Mouse (Mus musculus): ENCODE measurements around the gene Ebf1. TPM values are rescaled to one million over a fixed set of nuclear protein-coding genes. Genes with fewer than 3 reads are reported as not detected.

Ebf1 gene
- polyA plus RNA-seq, 1 experiment from 2014 or later: 13.3 TPM

- no peak for ATAC-seq (ENCODE audit: insufficient number of reproducible peaks, insufficient read depth, low FRiP score, low read depth)
- 82% methylated on average over 7 of the region's 7 CpGs for WGBS
- Histone ChIP-seq H3K27ac (ENCODE audit: low read length) (no peak overlapping the region), H3K36me3 (ENCODE audit: control insufficient read depth, insufficient read depth, low read length) (no peaks in the 10 kb centered on the region), H3K4me1 (ENCODE audit: control insufficient read depth, insufficient read depth, low read length) (no peaks in the 10 kb centered on the region), H3K4me2 (replicated peaks; ENCODE audit: low read depth, low read length) (no peak overlapping the region), H3K9me3 (ENCODE audit: control insufficient read depth, low read depth, low read length) (no peaks in the 10 kb centered on the region), H3K4me3 (ENCODE audit: low read depth, low read length) (no peak overlapping the region), H3K9ac (replicated peaks; ENCODE audit: low read depth, low read length) (no peak overlapping the region), H3K27me3 (ENCODE audit: control insufficient read depth, insufficient read depth, low read length) (no peaks in the 10 kb centered on the region)
These were observed 270.6 kb downstream of the Ebf1 start for GRCm38 (mm10) chr11:44887691-44888090.

- Histone ChIP-seq H3K4me2 (replicated peaks; ENCODE audit: low read depth, low read length) (no peak overlapping the region), H3K27me3 (ENCODE audit: control insufficient read depth, insufficient read depth, low read length) (no peaks in the 10 kb centered on the region), H3K9me3 (ENCODE audit: control insufficient read depth, low read depth, low read length) (no peaks in the 10 kb centered on the region), H3K4me3 (ENCODE audit: low read depth, low read length) (no peak overlapping the region), H3K27ac (ENCODE audit: low read length) (no peak overlapping the region), H3K4me1 (ENCODE audit: control insufficient read depth, insufficient read depth, low read length) (no peaks in the 10 kb centered on the region), H3K9ac (replicated peaks; ENCODE audit: low read depth, low read length) (no peak overlapping the region), H3K36me3 (ENCODE audit: control insufficient read depth, insufficient read depth, low read length) (no peaks in the 10 kb centered on the region)
- no peak for ATAC-seq (ENCODE audit: insufficient number of reproducible peaks, insufficient read depth, low FRiP score, low read depth)
- 91% methylated on average over 4 of the region's 4 CpGs for WGBS
These were observed 271.3 kb downstream of the Ebf1 start for GRCm38 (mm10) chr11:44888390-44888789.

- 53% methylated on average over 18 of the region's 18 CpGs for WGBS
- no peak overlapping the region for H3K4me3 ChIP-seq (ENCODE audit: low read depth, low read length)
- H3K9ac ChIP-seq (replicated peaks; ENCODE audit: low read depth, low read length): no peak overlapping the region
- H3K4me2 ChIP-seq (replicated peaks; ENCODE audit: low read depth, low read length): no peak overlapping the region
- no peak for ATAC-seq (ENCODE audit: insufficient number of reproducible peaks, insufficient read depth, low FRiP score, low read depth)
- H3K27me3 ChIP-seq (ENCODE audit: control insufficient read depth, insufficient read depth, low read length): no peaks in the 10 kb centered on the region
- H3K27ac ChIP-seq (ENCODE audit: low read length): no peak overlapping the region
- no peaks in the 10 kb centered on the region for H3K4me1 ChIP-seq (ENCODE audit: control insufficient read depth, insufficient read depth, low read length)
- no peaks in the 10 kb centered on the region for H3K36me3 ChIP-seq (ENCODE audit: control insufficient read depth, insufficient read depth, low read length)
- H3K9me3 ChIP-seq (ENCODE audit: control insufficient read depth, low read depth, low read length): no peaks in the 10 kb centered on the region
These were observed 275.9 kb downstream of the Ebf1 start for GRCm38 (mm10) chr11:44892814-44893521.

GRCm38 (mm10) chr11:44893986-44894385, 276.9 kb downstream of the Ebf1 start:
- H3K36me3 ChIP-seq (ENCODE audit: control insufficient read depth, insufficient read depth, low read length): no peaks in the 10 kb centered on the region
- H3K27me3 ChIP-seq (ENCODE audit: control insufficient read depth, insufficient read depth, low read length): no peaks in the 10 kb centered on the region
- H3K9ac ChIP-seq (replicated peaks; ENCODE audit: low read depth, low read length): no peak overlapping the region
- no peaks in the 10 kb centered on the region for H3K4me1 ChIP-seq (ENCODE audit: control insufficient read depth, insufficient read depth, low read length)
- H3K4me3 ChIP-seq (ENCODE audit: low read depth, low read length): no peak overlapping the region
- ATAC-seq (ENCODE audit: insufficient number of reproducible peaks, insufficient read depth, low FRiP score, low read depth): no peak
- H3K9me3 ChIP-seq (ENCODE audit: control insufficient read depth, low read depth, low read length): no peaks in the 10 kb centered on the region
- H3K27ac ChIP-seq (ENCODE audit: low read length): no peak overlapping the region
- no peak overlapping the region for H3K4me2 ChIP-seq (replicated peaks; ENCODE audit: low read depth, low read length)

- Histone ChIP-seq H3K27me3 (ENCODE audit: control insufficient read depth, insufficient read depth, low read length) (no peaks in the 10 kb centered on the region), H3K9ac (replicated peaks; ENCODE audit: low read depth, low read length) (no peak overlapping the region), H3K36me3 (ENCODE audit: control insufficient read depth, insufficient read depth, low read length) (no peaks in the 10 kb centered on the region), H3K4me3 (ENCODE audit: low read depth, low read length) (no peak overlapping the region), H3K27ac (ENCODE audit: low read length) (no peak overlapping the region), H3K4me2 (replicated peaks; ENCODE audit: low read depth, low read length) (no peak overlapping the region), H3K9me3 (ENCODE audit: control insufficient read depth, low read depth, low read length) (no peaks in the 10 kb centered on the region), H3K4me1 (ENCODE audit: control insufficient read depth, insufficient read depth, low read length) (no peaks in the 10 kb centered on the region)
- ATAC-seq (ENCODE audit: insufficient number of reproducible peaks, insufficient read depth, low FRiP score, low read depth): no peak
- WGBS: 95% methylated on average over 4 of the region's 4 CpGs
These were observed 277.7 kb downstream of the Ebf1 start for GRCm38 (mm10) chr11:44894798-44895197.

- no peaks in the 10 kb centered on the region for H3K36me3 ChIP-seq (ENCODE audit: control insufficient read depth, insufficient read depth, low read length)
- no peaks in the 10 kb centered on the region for H3K27me3 ChIP-seq (ENCODE audit: control insufficient read depth, insufficient read depth, low read length)
- ATAC-seq (ENCODE audit: insufficient number of reproducible peaks, insufficient read depth, low FRiP score, low read depth): no peak
- no peak overlapping the region for H3K27ac ChIP-seq (ENCODE audit: low read length)
- H3K4me1 ChIP-seq (ENCODE audit: control insufficient read depth, insufficient read depth, low read length): no peaks in the 10 kb centered on the region
- WGBS: 80% methylated on average over 1 of the region's 1 CpGs
- H3K4me3 ChIP-seq (ENCODE audit: low read depth, low read length): no peak overlapping the region
- no peak overlapping the region for H3K4me2 ChIP-seq (replicated peaks; ENCODE audit: low read depth, low read length)
- no peak overlapping the region for H3K9ac ChIP-seq (replicated peaks; ENCODE audit: low read depth, low read length)
- no peaks in the 10 kb centered on the region for H3K9me3 ChIP-seq (ENCODE audit: control insufficient read depth, low read depth, low read length)
These were observed 278.8 kb downstream of the Ebf1 start for GRCm38 (mm10) chr11:44895893-44896292.

GRCm38 (mm10) chr11:44897140-44897665, 280.1 kb downstream of the Ebf1 start:
- Histone ChIP-seq H3K36me3 (ENCODE audit: control insufficient read depth, insufficient read depth, low read length) (no peaks in the 10 kb centered on the region), H3K9ac (replicated peaks; ENCODE audit: low read depth, low read length) (no peak overlapping the region), H3K9me3 (ENCODE audit: control insufficient read depth, low read depth, low read length) (no peaks in the 10 kb centered on the region), H3K4me2 (replicated peaks; ENCODE audit: low read depth, low read length) (no peak overlapping the region), H3K4me1 (ENCODE audit: control insufficient read depth, insufficient read depth, low read length) (no peaks in the 10 kb centered on the region), H3K27me3 (ENCODE audit: control insufficient read depth, insufficient read depth, low read length) (no peaks in the 10 kb centered on the region), H3K4me3 (ENCODE audit: low read depth, low read length) (no peak overlapping the region), H3K27ac (ENCODE audit: low read length) (no peak overlapping the region)
- no peak for ATAC-seq (ENCODE audit: insufficient number of reproducible peaks, insufficient read depth, low FRiP score, low read depth)
- 65% methylated on average over 10 of the region's 10 CpGs for WGBS

GRCm38 (mm10) chr11:44899554-44899953, 282.4 kb downstream of the Ebf1 start:
- H3K9ac ChIP-seq (replicated peaks; ENCODE audit: low read depth, low read length): no peak overlapping the region
- H3K27me3 ChIP-seq (ENCODE audit: control insufficient read depth, insufficient read depth, low read length): no peaks in the 10 kb centered on the region
- H3K4me3 ChIP-seq (ENCODE audit: low read depth, low read length): no peak overlapping the region
- no peak for ATAC-seq (ENCODE audit: insufficient number of reproducible peaks, insufficient read depth, low FRiP score, low read depth)
- no peaks in the 10 kb centered on the region for H3K9me3 ChIP-seq (ENCODE audit: control insufficient read depth, low read depth, low read length)
- H3K27ac ChIP-seq (ENCODE audit: low read length): no peak overlapping the region
- H3K4me1 ChIP-seq (ENCODE audit: control insufficient read depth, insufficient read depth, low read length): no peaks in the 10 kb centered on the region
- H3K4me2 ChIP-seq (replicated peaks; ENCODE audit: low read depth, low read length): no peak overlapping the region
- no peaks in the 10 kb centered on the region for H3K36me3 ChIP-seq (ENCODE audit: control insufficient read depth, insufficient read depth, low read length)

- H3K4me1 ChIP-seq (ENCODE audit: control insufficient read depth, insufficient read depth, low read length): no peaks in the 10 kb centered on the region
- H3K4me3 ChIP-seq (ENCODE audit: low read depth, low read length): no peak overlapping the region
- 73% methylated on average over 7 of the region's 7 CpGs for WGBS
- no peak overlapping the region for H3K9ac ChIP-seq (replicated peaks; ENCODE audit: low read depth, low read length)
- H3K9me3 ChIP-seq (ENCODE audit: control insufficient read depth, low read depth, low read length): no peaks in the 10 kb centered on the region
- no peak overlapping the region for H3K4me2 ChIP-seq (replicated peaks; ENCODE audit: low read depth, low read length)
- no peaks in the 10 kb centered on the region for H3K27me3 ChIP-seq (ENCODE audit: control insufficient read depth, insufficient read depth, low read length)
- H3K36me3 ChIP-seq (ENCODE audit: control insufficient read depth, insufficient read depth, low read length): no peaks in the 10 kb centered on the region
- no peak for ATAC-seq (ENCODE audit: insufficient number of reproducible peaks, insufficient read depth, low FRiP score, low read depth)
- H3K27ac ChIP-seq (ENCODE audit: low read length): no peak overlapping the region
These were observed 282.8 kb downstream of the Ebf1 start for GRCm38 (mm10) chr11:44899965-44900364.
